Mouse (Mus musculus) limb, embryonic 13.5 days (tissue): ENCODE results near the gene Scgb2b27. TPM values are rescaled to one million over a fixed set of nuclear protein-coding genes. Genes with fewer than 3 reads are reported as not detected.
"Not testable (repeated sequence)": the region's sequence is repeated elsewhere in the genome, so short reads cannot be mapped to it uniquely, and the experiment has no call there.

Experiments
- ATAC-seq: fragments of 200-750 bp; cut with Nextera tagmentation; 2 replicates; pipeline ENCODE4 v1.8.0; 2017; ENCODE audit warnings: low read depth, moderate number of reproducible peaks, moderate TSS enrichment; ENCODE audit not compliant: low FRiP score
- H3K27ac ChIP-seq: fragments of 300-500 bp; sonication (generic); 2 replicates; pipeline ENCODE4 v1.5.1; 2015; ENCODE audit warnings: inconsistent platforms, mild to moderate bottlenecking, moderate library complexity
- H3K27me3 ChIP-seq: fragments of 300-500 bp; sonication (generic); 2 replicates; pipeline ENCODE4 v1.6.1; 2015; ENCODE audit warnings: mild to moderate bottlenecking, inconsistent platforms
- H3K36me3 ChIP-seq: fragments of 300-500 bp; sonication (generic); 2 replicates; pipeline ENCODE4 v1.6.1; 2015; ENCODE audit warnings: inconsistent platforms, mild to moderate bottlenecking, moderate library complexity
- H3K4me1 ChIP-seq: fragments of 300-500 bp; sonication (generic); 2 replicates; pipeline ENCODE4 v1.6.1; 2015; ENCODE audit warnings: inconsistent platforms
- H3K4me2 ChIP-seq: fragments of 300-500 bp; sonication (generic); replicated peaks from 2 replicates; pipeline ENCODE4 v1.6.1; 2015; ENCODE audit warnings: inconsistent platforms, mild to moderate bottlenecking, moderate library complexity
- H3K4me3 ChIP-seq: fragments of 300-500 bp; sonication (generic); 2 replicates; pipeline ENCODE4 v1.5.1; 2015; ENCODE audit warnings: moderate library complexity, mild to moderate bottlenecking, inconsistent platforms
- H3K9ac ChIP-seq: fragments of 300-500 bp; sonication (generic); 2 replicates; pipeline ENCODE4 v1.6.1; 2015; ENCODE audit warnings: mild to moderate bottlenecking, inconsistent platforms
- H3K9me3 ChIP-seq: fragments of 300-500 bp; sonication (generic); 2 replicates; pipeline ENCODE4 v1.6.1; 2016; ENCODE audit warnings: inconsistent platforms
- WGBS: fragments of 180-500 bp; shearing (Covaris S2); methylation state at CpG from one replicate; pipeline ENCODE4 v1.1.7; 2015; 5-methylcytosine and 5-hydroxymethylcytosine counted together
- polyA plus RNA-seq: library from polyadenylated mRNA; unstranded; fragments of >200 nt; fragmentation: Nextera tagmentation; extraction: Ambion mirVana; gene quantifications from 2 replicates; pipeline ENCODE4 v1.2.1, GENCODE M21; 2015

Gene Scgb2b27
- not detected in 2 replicates for polyA plus RNA-seq

- Histone ChIP-seq H3K9ac (no peak within 1 kb of the TSS), H3K27ac (no peak within 1 kb of the TSS), H3K36me3 (no peaks in the 10 kb centered on the region), H3K4me2 (no peak within 1 kb of the TSS), H3K4me1 (no peaks in the 10 kb centered on the region), H3K9me3 (peaks cover 40% of the 10 kb centered on the region), H3K27me3 (no peaks in the 10 kb centered on the region), H3K4me3 (no peak within 1 kb of the TSS)
- WGBS, result 66% methylated on average over 4 of the region's 4 CpGs
- no peak for ATAC-seq
Observed at GRCm38 (mm10) chr7:34013842-34014241, at the start of gene Scgb2b27. TSS of gene Scgb2b27 (minus strand) at chr7:34013942.

GRCm38 (mm10) chr7:34036076-34036815 is 22.5 kb upstream of the Scgb2b27 start:
- H3K9me3 ChIP-seq, result peaks cover 38% of the 10 kb centered on the region
- ATAC-seq, H3K27me3 ChIP-seq, H3K4me2 ChIP-seq, H3K4me1 ChIP-seq, H3K4me3 ChIP-seq, H3K36me3 ChIP-seq, H3K27ac ChIP-seq, H3K9ac ChIP-seq: not testable (repeated sequence)
- WGBS, result 91% methylated on average over 11 of the region's 11 CpGs

- not testable (repeated sequence) for H3K4me2 ChIP-seq, H3K4me1 ChIP-seq, ATAC-seq, H3K9ac ChIP-seq, H3K27me3 ChIP-seq, H3K36me3 ChIP-seq, H3K27ac ChIP-seq, H3K4me3 ChIP-seq
- H3K9me3 ChIP-seq, result peaks cover 41% of the 10 kb centered on the region
- WGBS, result 64% methylated on average over 4 of the region's 4 CpGs
Observed at GRCm38 (mm10) chr7:34034579-34034978, 20.8 kb upstream of the Scgb2b27 start.

- Histone ChIP-seq H3K27me3 (no peaks in the 10 kb centered on the region), H3K9ac (no peak overlapping the region), H3K4me2 (no peak overlapping the region), H3K27ac (no peak overlapping the region), H3K36me3 (no peaks in the 10 kb centered on the region), H3K4me1 (no peaks in the 10 kb centered on the region), H3K9me3 (peaks cover 50% of the 10 kb centered on the region), H3K4me3 (no peak overlapping the region)
- 89% methylated on average over 11 of the region's 11 CpGs for WGBS
- ATAC-seq, result no peak
Observed at GRCm38 (mm10) chr7:34030026-34030425, 16.3 kb upstream of the Scgb2b27 start.

- WGBS, result 87% methylated on average over 9 of the region's 9 CpGs
Observed at GRCm38 (mm10) chr7:34027202-34027601, 13.5 kb upstream of the Scgb2b27 start.

GRCm38 (mm10) chr7:34025641-34026040 is 11.9 kb upstream of the Scgb2b27 start:
- Histone ChIP-seq H3K9ac (no peak overlapping the region), H3K4me2 (no peak overlapping the region), H3K27ac (no peak overlapping the region), H3K9me3 (peaks cover 67% of the 10 kb centered on the region), H3K4me1 (no peaks in the 10 kb centered on the region), H3K27me3 (no peaks in the 10 kb centered on the region), H3K36me3 (no peaks in the 10 kb centered on the region), H3K4me3 (no peak overlapping the region)
- no peak for ATAC-seq
- 82% methylated on average over 4 of the region's 4 CpGs for WGBS

More at GRCm38 (mm10) chr7:34027202-34027601, 13.5 kb upstream of the Scgb2b27 start:
- ATAC-seq, H3K4me1 ChIP-seq, H3K4me2 ChIP-seq, H3K4me3 ChIP-seq, H3K27me3 ChIP-seq, H3K27ac ChIP-seq, H3K9ac ChIP-seq, H3K36me3 ChIP-seq: not testable (repeated sequence)
- peaks cover 57% of the 10 kb centered on the region for H3K9me3 ChIP-seq

- not testable (repeated sequence) for H3K9ac ChIP-seq, H3K36me3 ChIP-seq, H3K4me2 ChIP-seq, H3K27me3 ChIP-seq, ATAC-seq, H3K4me3 ChIP-seq, H3K4me1 ChIP-seq, H3K27ac ChIP-seq
- H3K9me3 ChIP-seq, result peaks cover 43% of the 10 kb centered on the region
- 80% methylated on average over 1 of the region's 1 CpGs for WGBS
Observed at GRCm38 (mm10) chr7:34021183-34021582, 7.4 kb upstream of the Scgb2b27 start, which contains the start of gene Scgb1b27. TSS of gene Scgb1b27 (plus strand) at chr7:34021483.

GRCm38 (mm10) chr7:33982281-33982680 is 31.5 kb downstream of the Scgb2b27 start:
- not testable (repeated sequence) for H3K4me1 ChIP-seq, ATAC-seq, H3K9ac ChIP-seq, H3K4me2 ChIP-seq, H3K27me3 ChIP-seq, H3K9me3 ChIP-seq, H3K27ac ChIP-seq, H3K4me3 ChIP-seq, H3K36me3 ChIP-seq
- WGBS, result 23% methylated on average over 8 of the region's 9 CpGs

Other genes starting within 250 kb of the Scgb2b27 start
- not detected in 2 replicates for gene Scgb2b26, start 68.9 kb downstream of the Scgb2b27 start, polyA plus RNA-seq
- not detected in 2 replicates for gene Scgb1b27, start 7.5 kb upstream of the Scgb2b27 start, polyA plus RNA-seq
- not detected in 2 replicates for gene Scgb1b30, start 81.5 kb upstream of the Scgb2b27 start, polyA plus RNA-seq
- gene Wtip, start 119.3 kb upstream of the Scgb2b27 start, polyA plus RNA-seq, result 7.5 and 8.5 TPM in 2 replicates
- gene Uba2, start 155.7 kb upstream of the Scgb2b27 start, polyA plus RNA-seq, result 230 and 232 TPM in 2 replicates
- 69.0 and 73.2 TPM in 2 replicates for gene Pdcd2l, start 182.7 kb upstream of the Scgb2b27 start, polyA plus RNA-seq
- 268 and 277 TPM in 2 replicates for gene Gpi1, start 216.4 kb upstream of the Scgb2b27 start, polyA plus RNA-seq
- 0.53 TPM in 1 of 2 replicates, not detected in the other for gene Gm6096, start 237.1 kb upstream of the Scgb2b27 start, polyA plus RNA-seq